Mouse (Mus musculus): ENCODE measurements around the gene C1ra.
A peak's percentile ranks its signal among the peaks of the same experiment; 100 is the strongest.
"Not testable (repeated sequence)": the region's sequence is repeated elsewhere in the genome, so short reads cannot be mapped to it uniquely, and the experiment has no call there.

C1ra gene

GRCm38 (mm10) chr6:124544466-124544865 lies 32.3 kb downstream of the C1ra start:
- no peak for DNase-seq (ENCODE audit: low spot score in 2 of 2)

- DNase-seq (ENCODE audit: low spot score in 2 of 2), result no peak
These were observed 33.2 kb downstream of the C1ra start for GRCm38 (mm10) chr6:124545425-124545824.

GRCm38 (mm10) chr6:124547979-124548378 lies 35.8 kb downstream of the C1ra start:
- DNase-seq (ENCODE audit: low spot score in 2 of 2), result not testable (repeated sequence)

- no peak for DNase-seq (ENCODE audit: low spot score in 2 of 2)
These were observed 36.9 kb downstream of the C1ra start for GRCm38 (mm10) chr6:124549023-124549550.

GRCm38 (mm10) chr6:124552766-124553165 lies 40.6 kb downstream of the C1ra start:
- DNase-seq (ENCODE audit: low spot score in 2 of 2), result no peak

- DNase-seq (ENCODE audit: low spot score in 2 of 2), result not testable (repeated sequence)
These were observed 43.8 kb downstream of the C1ra start for GRCm38 (mm10) chr6:124555956-124556355.

GRCm38 (mm10) chr6:124561156-124561555 lies 49.0 kb downstream of the C1ra start:
- not testable (repeated sequence) for DNase-seq (ENCODE audit: low spot score in 2 of 2)

- not testable (repeated sequence) for DNase-seq (ENCODE audit: low spot score in 2 of 2)
These were observed 49.4 kb downstream of the C1ra start for GRCm38 (mm10) chr6:124561611-124562010.

GRCm38 (mm10) chr6:124570026-124570425 lies 57.8 kb downstream of the C1ra start, which contains the start of gene C1rb:
Gene C1rb (plus strand): TSS chr6:124570294.
- peak; percentile 6 to 41 for DNase-seq (ENCODE audit: low spot score in 2 of 2)
